Mouse (Mus musculus): Measurements from ENCODE around the gene Meltf. TPM values are rescaled to one million over a fixed set of nuclear protein-coding genes. Genes with fewer than 3 reads are reported as not detected.

The Meltf gene
- polyA plus RNA-seq (2015; fragmentation: Illumina TruSeq; extraction: RNeasy Lipid Tissue Mini Kit (QIAGEN cat#74804); ENCODE audit: insufficient read depth, low replicate concordance), result 0.06 TPM

DNA sequence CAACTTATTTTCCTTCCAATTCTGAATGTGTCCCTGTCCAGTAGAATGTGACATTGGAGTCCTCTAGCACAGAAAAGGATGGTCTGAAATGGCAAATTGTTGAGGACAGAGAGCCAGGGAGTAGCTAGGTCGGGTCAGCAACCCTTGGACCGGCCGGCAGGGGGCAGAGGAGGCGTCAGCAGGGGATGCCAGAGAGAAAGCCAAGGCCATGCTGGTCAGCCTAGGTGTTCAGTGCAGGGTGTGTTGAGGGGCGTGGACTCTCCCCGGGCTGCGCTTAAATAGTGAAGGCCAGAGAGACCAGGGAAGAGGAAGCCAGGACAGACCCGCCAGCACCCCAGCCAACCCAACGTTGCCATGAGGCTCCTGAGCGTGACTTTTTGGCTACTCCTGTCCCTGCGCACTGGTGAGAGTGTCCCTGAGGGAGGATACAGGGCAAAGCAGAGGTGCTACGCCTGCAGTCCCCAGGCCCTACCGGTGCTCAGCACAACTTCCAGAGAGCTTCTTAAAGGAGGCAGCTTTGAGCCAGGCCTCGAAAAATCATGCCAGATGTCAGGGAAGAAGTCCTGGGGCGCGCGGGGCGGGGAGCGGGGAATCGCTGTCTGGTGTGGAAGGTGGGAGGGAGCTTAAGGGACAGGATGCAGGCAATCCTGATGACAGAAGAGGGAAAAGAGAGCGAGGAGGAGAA, at the start of gene Meltf:
Gene Meltf (plus strand): TSS at position 238 of the 685 bp plus-strand sequence.

DNA sequence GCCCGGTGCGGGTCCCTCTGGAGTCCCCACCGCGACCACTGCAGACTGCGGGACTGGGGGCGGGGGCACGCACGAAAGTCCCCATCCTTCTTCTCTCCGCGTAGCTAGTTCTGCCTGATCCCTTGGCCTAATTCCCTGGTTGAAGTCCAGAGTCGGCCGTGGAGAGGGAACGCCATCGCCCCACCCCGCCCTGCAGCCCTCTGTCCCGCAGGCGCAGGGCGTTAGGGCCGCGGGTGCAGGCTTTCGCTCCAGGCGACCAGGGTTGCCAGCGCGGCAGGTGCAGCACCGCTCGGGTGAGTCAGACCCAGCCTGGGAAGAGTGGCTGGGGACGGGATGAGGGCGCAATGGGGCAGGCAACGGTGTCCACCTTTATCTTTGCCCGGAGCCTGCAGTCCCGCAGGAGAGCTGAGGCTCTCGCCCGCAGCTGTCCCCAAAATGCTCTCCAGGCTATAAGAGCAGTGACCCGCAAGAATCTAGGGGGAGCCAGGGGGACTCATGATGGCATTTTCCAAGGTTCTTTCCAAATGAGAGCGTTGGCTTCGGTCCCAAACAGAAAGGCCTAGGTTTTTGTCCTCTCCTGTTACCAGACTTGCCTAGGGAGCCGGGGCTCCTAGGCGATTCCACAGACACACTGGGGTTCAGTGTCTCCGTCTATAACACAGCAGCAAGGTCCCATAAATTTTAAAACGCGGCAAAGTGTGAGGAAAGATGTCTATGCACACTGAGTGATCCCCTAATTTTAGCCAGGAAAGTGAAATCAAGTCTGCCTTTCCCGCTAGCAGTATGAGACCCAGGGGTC, 55.3 kb downstream of the Meltf start, which contains the start of gene Pigz:
Gene Pigz (plus strand): TSS at position 101 of the 799 bp plus-strand sequence.

DNA sequence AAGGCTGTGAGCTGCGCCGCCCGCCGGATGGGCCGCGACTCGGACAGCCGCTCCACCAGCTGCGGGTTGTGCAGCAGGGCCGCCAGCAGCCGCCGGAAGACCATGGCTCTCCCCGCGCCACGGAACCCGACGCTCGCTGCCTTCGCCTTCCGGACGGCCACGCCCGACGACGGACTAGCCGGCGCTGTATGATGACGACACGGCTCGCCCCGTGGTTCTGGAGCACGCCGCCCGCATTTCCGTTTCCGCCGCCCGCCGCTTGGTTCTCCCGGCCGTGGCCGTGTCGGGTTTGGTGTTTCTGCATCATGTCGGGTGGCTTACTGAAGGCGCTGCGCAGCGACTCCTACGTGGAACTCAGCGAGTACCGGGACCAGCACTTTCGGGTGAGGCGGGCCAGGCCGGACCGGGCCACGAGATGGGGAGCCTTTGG, 69.8 kb downstream of the Meltf start, which contains the start of the genes 0610012G03Rik and Ncbp2:
Gene 0610012G03Rik (minus strand): TSS at position 150 of the 430 bp plus-strand sequence.
Gene Ncbp2 (plus strand): TSS at position 169 of the 430 bp plus-strand sequence.

Other genes starting within 250 kb of the Meltf start
- gene Dlg1, start 215.4 kb upstream of the Meltf start, polyA plus RNA-seq (2015; fragmentation: Illumina TruSeq; extraction: RNeasy Lipid Tissue Mini Kit (QIAGEN cat#74804); ENCODE audit: insufficient read depth, low replicate concordance), result 88.9 TPM
- gene Pigz, start 55.0 kb downstream of the Meltf start, polyA plus RNA-seq (2015; fragmentation: Illumina TruSeq; extraction: RNeasy Lipid Tissue Mini Kit (QIAGEN cat#74804); ENCODE audit: insufficient read depth, low replicate concordance), result 1.4 TPM
- gene 0610012G03Rik, start 69.7 kb downstream of the Meltf start, polyA plus RNA-seq (2015; fragmentation: Illumina TruSeq; extraction: RNeasy Lipid Tissue Mini Kit (QIAGEN cat#74804); ENCODE audit: insufficient read depth, low replicate concordance), result 12.1 TPM
- gene Ncbp2, start 69.7 kb downstream of the Meltf start, polyA plus RNA-seq (2015; fragmentation: Illumina TruSeq; extraction: RNeasy Lipid Tissue Mini Kit (QIAGEN cat#74804); ENCODE audit: insufficient read depth, low replicate concordance), result 54.5 TPM
- 30.1 TPM for gene Senp5, start 124.5 kb downstream of the Meltf start, polyA plus RNA-seq (2015; fragmentation: Illumina TruSeq; extraction: RNeasy Lipid Tissue Mini Kit (QIAGEN cat#74804); ENCODE audit: insufficient read depth, low replicate concordance)
- 109 TPM for gene Pak2, start 200.5 kb downstream of the Meltf start, polyA plus RNA-seq (2015; fragmentation: Illumina TruSeq; extraction: RNeasy Lipid Tissue Mini Kit (QIAGEN cat#74804); ENCODE audit: insufficient read depth, low replicate concordance)
- gene Pigx, start 220.9 kb downstream of the Meltf start, polyA plus RNA-seq (2015; fragmentation: Illumina TruSeq; extraction: RNeasy Lipid Tissue Mini Kit (QIAGEN cat#74804); ENCODE audit: insufficient read depth, low replicate concordance), result 59.4 TPM
- 11.7 TPM for gene Cep19, start 221.0 kb downstream of the Meltf start, polyA plus RNA-seq (2015; fragmentation: Illumina TruSeq; extraction: RNeasy Lipid Tissue Mini Kit (QIAGEN cat#74804); ENCODE audit: insufficient read depth, low replicate concordance)

Data from spleen, adult 10 weeks (tissue).